Mouse (Mus musculus) MEL (cell line): ENCODE measurements around the gene Preb. TPM values are rescaled to one million over a fixed set of nuclear protein-coding genes. Genes with fewer than 3 reads are reported as not detected.

Experiments
- DNase-seq: peaks from one replicate; pipeline ENCODE4 v3.0.0; 2011; ENCODE audit warnings: low read depth, low spot score
- H3K27ac ChIP-seq: 2 replicates; pipeline ENCODE4 v1.5.1; 2012; ENCODE audit warnings: low read depth, mild to moderate bottlenecking, control low read depth, low read length, moderate library complexity; ENCODE audit not compliant: control insufficient read depth
- H3K27me3 ChIP-seq, 2 experiments: fragments of 150-350 bp in 1 of 2; sonication (generic) in 1 of 2; 2 replicates each; pipeline ENCODE4 v1.6.1; 2012; ENCODE audit warnings: low read length in 2 of 2, mild to moderate bottlenecking in 2 of 2, improper control_type of control experiment in 1 of 2, moderate library complexity in 1 of 2; ENCODE audit not compliant: insufficient read depth in 2 of 2, control insufficient read depth in 1 of 2
- H3K36me3 ChIP-seq, 2 experiments: 2 replicates each; pipeline ENCODE4 v1.6.1; 2012 to 2014; ENCODE audit warnings: low read length in 2 of 2, improper control_type of control experiment in 1 of 2, inconsistent platforms in 1 of 2, mild to moderate bottlenecking in 1 of 2; ENCODE audit not compliant: insufficient read depth in 2 of 2, control insufficient read depth in 1 of 2
- H3K4me1 ChIP-seq, 2 experiments: fragments of 150-350 bp in 1 of 2; sonication (generic) in 1 of 2; 2 replicates each; pipeline ENCODE4 v1.6.1; 2012; ENCODE audit warnings: low read length in 2 of 2, improper control_type of control experiment in 1 of 2, mild to moderate bottlenecking in 1 of 2; ENCODE audit not compliant: insufficient read depth in 2 of 2, control insufficient read depth in 1 of 2
- H3K4me3 ChIP-seq, 2 experiments: fragments of 150-350 bp in 1 of 2; sonication (generic) in 1 of 2; 2 replicates each; pipeline ENCODE4 v1.5.1; 2012; ENCODE audit warnings: low read depth in 2 of 2, low read length in 2 of 2, mild to moderate bottlenecking in 2 of 2, moderate library complexity in 2 of 2, control low read depth in 1 of 2, improper control_type of control experiment in 1 of 2; ENCODE audit not compliant: control insufficient read depth in 1 of 2, insufficient read depth in 1 of 2
- H3K79me2 ChIP-seq: 2 replicates; pipeline ENCODE4 v1.6.1; 2012; ENCODE audit warnings: mild to moderate bottlenecking, low read length, moderate library complexity; ENCODE audit not compliant: control insufficient read depth, poor library complexity, insufficient read depth
- H3K9ac ChIP-seq: 2 replicates; pipeline ENCODE4 v1.6.1; 2012; ENCODE audit warnings: low read depth, mild to moderate bottlenecking, control low read depth, low read length, moderate library complexity; ENCODE audit not compliant: control insufficient read depth, poor library complexity, severe bottlenecking
- H3K9me3 ChIP-seq: fragments of 150-350 bp; sonication (generic); replicated peaks from 2 replicates; pipeline ENCODE4 v1.6.1; 2012; ENCODE audit warnings: mild to moderate bottlenecking, low read length, improper control_type of control experiment, moderate library complexity; ENCODE audit not compliant: insufficient read depth
- CHD1 ChIP-seq: IDR thresholded peaks from 2 replicates; pipeline ENCODE4 v1.6.1; 2012; ENCODE audit warnings: low read depth, mild to moderate bottlenecking, inconsistent platforms, low read length, improper control_type of control experiment
- CTCF ChIP-seq, 3 experiments: IDR thresholded peaks in 2 of 3; conservative IDR thresholded peaks in 1 of 3; 2 replicates each; pipeline ENCODE4 v1.5.1; 2011 to 2012; ENCODE audit warnings: low read length in 3 of 3, low read depth in 2 of 3, mild to moderate bottlenecking in 2 of 3, improper control_type of control experiment in 1 of 3, inconsistent platforms in 1 of 3, mixed read lengths in 1 of 3, moderate library complexity in 1 of 3; ENCODE audit not compliant: control insufficient read depth in 1 of 3, insufficient read depth in 1 of 3, poor library complexity in 1 of 3, severe bottlenecking in 1 of 3
- E2F4 ChIP-seq: IDR thresholded peaks from 2 replicates; pipeline ENCODE4 v1.6.1; 2011; ENCODE audit warnings: low read depth, low read length, improper control_type of control experiment, borderline replicate concordance
- EP300 ChIP-seq, 2 experiments: IDR thresholded peaks; 2 replicates each; pipeline ENCODE4 v1.6.1; 2011; ENCODE audit warnings: improper control_type of control experiment in 2 of 2, low read length in 2 of 2, low read depth in 1 of 2, mild to moderate bottlenecking in 1 of 2
- ETS1 ChIP-seq: IDR thresholded peaks from 2 replicates; pipeline ENCODE4 v1.6.1; 2012; ENCODE audit warnings: low read depth, mild to moderate bottlenecking, inconsistent platforms, low read length, improper control_type of control experiment, moderate library complexity
- GABPA ChIP-seq: IDR thresholded peaks from 2 replicates; pipeline ENCODE4 v1.6.1; 2012; ENCODE audit warnings: low read depth, mild to moderate bottlenecking, inconsistent platforms, low read length, improper control_type of control experiment, moderate library complexity
- GATA1 ChIP-seq: IDR thresholded peaks from 2 replicates; pipeline ENCODE4 v1.6.1; 2011; ENCODE audit warnings: low read depth, low read length, improper control_type of control experiment
- HCFC1 ChIP-seq: IDR thresholded peaks from 2 replicates; pipeline ENCODE4 v1.6.1; 2012; ENCODE audit warnings: low read depth, mild to moderate bottlenecking, inconsistent platforms, low read length, improper control_type of control experiment, moderate library complexity
- JUND ChIP-seq: IDR thresholded peaks from 2 replicates; pipeline ENCODE4 v1.6.1; 2011; ENCODE audit warnings: low read depth, mild to moderate bottlenecking, improper control_type of control experiment, low read length
- KAT2A ChIP-seq: conservative IDR thresholded peaks from 2 replicates; pipeline ENCODE4 v1.6.1; 2012; ENCODE audit warnings: low read depth, low read length, improper control_type of control experiment, inconsistent platforms
- MAFK ChIP-seq: IDR thresholded peaks from 2 replicates; pipeline ENCODE4 v1.6.1; 2011; ENCODE audit warnings: low read depth, mild to moderate bottlenecking, low read length, improper control_type of control experiment, borderline replicate concordance
- MXI1 ChIP-seq: IDR thresholded peaks from 2 replicates; pipeline ENCODE4 v1.6.1; 2011; ENCODE audit warnings: mild to moderate bottlenecking, low read depth, low read length, improper control_type of control experiment
- MYB ChIP-seq: IDR thresholded peaks from 2 replicates; pipeline ENCODE4 v1.6.1; 2011; ENCODE audit warnings: mild to moderate bottlenecking, low read depth, low read length, improper control_type of control experiment
- NELFE ChIP-seq: IDR thresholded peaks from 2 replicates; pipeline ENCODE4 v1.6.1; 2011; ENCODE audit warnings: low read depth, low read length, improper control_type of control experiment
- POLR2A ChIP-seq, 2 experiments: IDR thresholded peaks; 2 replicates each; pipeline ENCODE4 v1.6.1; 2011 to 2012; ENCODE audit warnings: low read length in 2 of 2, mild to moderate bottlenecking in 2 of 2, control low read depth in 1 of 2, improper control_type of control experiment in 1 of 2, low read depth in 1 of 2, moderate library complexity in 1 of 2; ENCODE audit not compliant: control insufficient read depth in 1 of 2, insufficient read depth in 1 of 2, poor library complexity in 1 of 2
- POLR2AphosphoS2 ChIP-seq: IDR thresholded peaks from 2 replicates; pipeline ENCODE4 v1.6.1; 2011; ENCODE audit warnings: low read length, improper control_type of control experiment
- POLR2AphosphoS5 ChIP-seq: IDR thresholded peaks from 2 replicates; pipeline ENCODE4 v1.6.1; 2012; ENCODE audit warnings: low read depth, borderline replicate concordance, mild to moderate bottlenecking, inconsistent platforms, low read length, moderate library complexity, mixed read lengths
- RCOR1 ChIP-seq: IDR thresholded peaks from 2 replicates; pipeline ENCODE4 v1.6.1; 2012; ENCODE audit warnings: low read depth, mild to moderate bottlenecking, inconsistent platforms, low read length, improper control_type of control experiment
- SIN3A ChIP-seq: IDR thresholded peaks from 2 replicates; pipeline ENCODE4 v1.6.1; 2012; ENCODE audit warnings: low read length, improper control_type of control experiment, inconsistent platforms
- SMC3 ChIP-seq: IDR thresholded peaks from 2 replicates; pipeline ENCODE4 v1.6.1; 2011; ENCODE audit warnings: low read depth, low read length, improper control_type of control experiment
- TAL1 ChIP-seq: IDR thresholded peaks from 2 replicates; pipeline ENCODE4 v1.6.1; 2012; ENCODE audit warnings: mild to moderate bottlenecking, inconsistent platforms, low read length, moderate library complexity, mixed read lengths
- TBP ChIP-seq: IDR thresholded peaks from 2 replicates; pipeline ENCODE4 v1.8.0; 2011; ENCODE audit warnings: low read depth, low read length, improper control_type of control experiment
- TCF12 ChIP-seq: IDR thresholded peaks from 2 replicates; pipeline ENCODE4 v1.6.1; 2014; ENCODE audit warnings: low read depth, mild to moderate bottlenecking, inconsistent platforms, low read length, improper control_type of control experiment, moderate library complexity
- UBTF ChIP-seq: IDR thresholded peaks from 2 replicates; pipeline ENCODE4 v1.6.1; 2012; ENCODE audit warnings: low read depth, mild to moderate bottlenecking, inconsistent platforms, low read length, improper control_type of control experiment, moderate library complexity, borderline replicate concordance; ENCODE audit not compliant: insufficient read depth
- USF1 ChIP-seq: IDR thresholded peaks from 2 replicates; pipeline ENCODE4 v1.6.1; 2014; ENCODE audit warnings: low read depth, mild to moderate bottlenecking, inconsistent platforms, low read length, improper control_type of control experiment, moderate library complexity
- USF2 ChIP-seq, 2 experiments: IDR thresholded peaks; 2 replicates each; pipeline ENCODE4 v1.6.1; 2011 to 2012; ENCODE audit warnings: improper control_type of control experiment in 2 of 2, low read length in 2 of 2, borderline replicate concordance in 1 of 2, inconsistent platforms in 1 of 2, low read depth in 1 of 2, mild to moderate bottlenecking in 1 of 2; ENCODE audit not compliant: insufficient read depth in 1 of 2
- ZC3H11A ChIP-seq: IDR thresholded peaks from 2 replicates; pipeline ENCODE4 v1.6.1; 2012; ENCODE audit warnings: low read depth, mild to moderate bottlenecking, inconsistent platforms, low read length, improper control_type of control experiment
- ZKSCAN1 ChIP-seq: IDR thresholded peaks from 2 replicates; pipeline ENCODE4 v1.6.1; 2012; ENCODE audit warnings: low read depth, mild to moderate bottlenecking, inconsistent platforms, low read length, improper control_type of control experiment, moderate library complexity
- ZMIZ1 ChIP-seq: IDR thresholded peaks from 2 replicates; pipeline ENCODE4 v1.6.1; 2012; ENCODE audit warnings: low read depth, mild to moderate bottlenecking, inconsistent platforms, low read length, improper control_type of control experiment, moderate library complexity
- polyA plus RNA-seq, 2 experiments: library from polyadenylated mRNA; stranded (reverse) in 1 of 2; unstranded in 1 of 2; fragments of >175 nt in 1 of 2; fragments of >200 nt in 1 of 2; gene quantifications; 2 replicates each; pipeline versions ENCODE4 v1.2.1 to v1.2.4; 2012; ENCODE audit warnings: low replicate concordance in 2 of 2, low read depth in 1 of 2; ENCODE audit not compliant: insufficient read length in 2 of 2, insufficient read depth in 1 of 2, missing spikeins in 1 of 2
- total RNA-seq: library from RNA; depleted of rRNA; stranded (reverse); fragments of 300-350 nt; gene quantifications from 2 replicates; pipeline ENCODE4 v1.2.3, GENCODE M21; 2012

Gene Preb
- total and polyA plus RNA-seq, 3 experiments: 143 to 247 TPM; not detected in 1

GRCm38 (mm10) chr5:30950451-30950850 is 9.7 kb downstream of the Preb start:
- DNase-seq: peak; percentile 48
- H3K79me2 ChIP-seq: peaks cover 3% of the 10 kb centered on the region; the same call in 1 of the 2 replicates
- peaks cover 0 to 7% of the 10 kb centered on the region in 2 experiments; a peak in 2 of 4 replicates for H3K36me3 ChIP-seq
- H3K9ac ChIP-seq: peak overlapping the region; percentile 76
- H3K4me1 ChIP-seq: peaks cover 2 to 14% of the 10 kb centered on the region in 2 experiments; a peak in 3 of 4 replicates
- H3K27me3 ChIP-seq: no peaks in the 10 kb centered on the region
- TF ChIP-seq ETS1 (no peak), RCOR1 (0 out of 2 replicates have a peak, but pooled peaks have one; percentile 23)
- peak overlapping the region; percentile 84 to 89 for H3K4me3 ChIP-seq
- peak overlapping the region; percentile 43 for H3K27ac ChIP-seq
- no peaks in the 10 kb centered on the region for H3K9me3 ChIP-seq

GRCm38 (mm10) chr5:30949654-30950326 is 10.4 kb downstream of the Preb start:
- peak overlapping the region; percentile 77 for H3K9ac ChIP-seq
- no peaks in the 10 kb centered on the region for H3K27me3 ChIP-seq
- H3K79me2 ChIP-seq: peaks cover 3% of the 10 kb centered on the region; the same call in 1 of the 2 replicates
- H3K9me3 ChIP-seq: no peaks in the 10 kb centered on the region
- H3K36me3 ChIP-seq: peaks cover 0 to 7% of the 10 kb centered on the region in 2 experiments; a peak in 2 of 4 replicates
- H3K27ac ChIP-seq: peak overlapping the region; percentile 69
- H3K4me1 ChIP-seq: peaks cover 2 to 14% of the 10 kb centered on the region in 2 experiments; a peak in 3 of 4 replicates
- DNase-seq: peak; percentile 99
- peak overlapping the region; percentile 84 to 89 for H3K4me3 ChIP-seq
- TF ChIP-seq ZC3H11A: no peak
- peak in 2 of 3 experiments; percentile 26 to 40; a peak in 4 of 6 replicates for TF ChIP-seq CTCF (IDR thresholded peaks at IDR 0.05 in 2 of 3, conservative IDR thresholded peaks at IDR 0.05 in 1 of 3; ENCODE audit: control insufficient read depth in 1 of 3, insufficient read depth in 1 of 3, low read depth in 2 of 3, low read length in 3 of 3, poor library complexity in 1 of 3, severe bottlenecking in 1 of 3)
- no peak for TF ChIP-seq GABPA
- TF ChIP-seq TBP: peak; percentile 67; the same call in 1 of the 2 replicates
- TF ChIP-seq CHD1: peak; percentile 36; the same call in 1 of the 2 replicates
- TF ChIP-seq HCFC1: peak; percentile 67; the same call in 1 of the 2 replicates
- TF ChIP-seq NELFE: peak; percentile 92
- peak; percentile 86 for TF ChIP-seq POLR2AphosphoS2
- no peak for TF ChIP-seq JUND
- TF ChIP-seq KAT2A: no peak; the same call in 1 of the 2 replicates
- TF ChIP-seq GATA1: no peak
- TF ChIP-seq MAFK: no peak
- TF ChIP-seq POLR2AphosphoS5: peak; percentile 58; the same call in 1 of the 2 replicates
- no peak for TF ChIP-seq MYB
- peak; percentile 86 to 90 for TF ChIP-seq POLR2A (IDR thresholded peaks at IDR 0.05; ENCODE audit: control insufficient read depth in 1 of 2, insufficient read depth in 1 of 2, low read depth in 1 of 2, low read length in 2 of 2, poor library complexity in 1 of 2)
- peak; percentile 82 for TF ChIP-seq SIN3A
- TF ChIP-seq UBTF: 0 out of 2 replicates have a peak, but pooled peaks have one; percentile 47
- peak; percentile 47; the same call in 1 of the 2 replicates for TF ChIP-seq RCOR1
- TF ChIP-seq ZKSCAN1: no peak
- peak; percentile 27 to 49; a peak in 1 of 4 replicates for TF ChIP-seq EP300 (IDR thresholded peaks at IDR 0.05; ENCODE audit: low read depth in 1 of 2, low read length in 2 of 2)
- TF ChIP-seq SMC3: peak; percentile 17; the same call in 1 of the 2 replicates
- TF ChIP-seq MXI1: no peak; the same call in 1 of the 2 replicates
- TF ChIP-seq E2F4: no peak
- peak; percentile 96 for TF ChIP-seq ZMIZ1
- no peak for TF ChIP-seq USF2 (IDR thresholded peaks at IDR 0.05; ENCODE audit: borderline replicate concordance in 1 of 2, insufficient read depth in 1 of 2, low read depth in 1 of 2, low read length in 2 of 2)
- no peak for TF ChIP-seq TAL1
- peak; percentile 52 for TF ChIP-seq TCF12
- TF ChIP-seq USF1: no peak
